Mouse (Mus musculus): ENCODE measurements at regions not wholly inside any gene's neighbourhood (a gene's known extent, or its start where the extent isn't known, plus 50 kb on each side); places are given as distances from the start of the nearest gene placed in this dataset.

DNA sequence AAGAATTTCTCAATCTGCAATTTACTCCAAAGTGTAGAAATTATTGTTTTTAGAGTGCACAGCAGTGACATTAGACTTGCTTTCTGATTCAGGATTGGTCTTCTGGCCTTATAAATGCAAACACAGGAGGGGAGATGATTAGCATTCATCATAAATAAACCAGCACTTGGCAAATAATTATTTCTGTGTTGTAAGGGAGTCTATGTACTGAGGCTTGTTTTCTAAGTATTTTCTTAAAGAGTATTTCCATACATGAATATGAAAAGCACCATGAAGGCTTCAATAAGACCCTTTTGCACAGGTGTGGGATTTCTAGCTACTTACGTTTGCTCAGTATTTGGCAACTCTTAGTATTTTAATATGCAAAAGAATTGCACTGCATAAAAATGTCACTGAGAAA lies 934.1 kb upstream of the Acvr2a start:
- no peaks in the 10 kb centered on the region for H3K36me3 ChIP-seq (ENCODE audit: control insufficient read depth, insufficient read depth, low read length)
- no peak for DNase-seq
- 76% methylated on average over 1 of the region's 1 CpGs for WGBS
- H3K4me1 ChIP-seq (ENCODE audit: control insufficient read depth, insufficient read depth, low read length), result no peaks in the 10 kb centered on the region
- H3K27me3 ChIP-seq (replicated peaks; ENCODE audit: control insufficient read depth, insufficient read depth, low read length), result no peaks in the 10 kb centered on the region
- TF ChIP-seq CTCF (conservative IDR thresholded peaks at IDR 0.05; ENCODE audit: insufficient read depth, insufficient read length, low read depth, low read length), result no peak
- TF ChIP-seq POLR2A (IDR thresholded peaks at IDR 0.05; ENCODE audit: low read depth, low read length), result no peak
- H3K4me3 ChIP-seq (ENCODE audit: insufficient read depth, low read depth, low read length), result no peak overlapping the region
- H3K27ac ChIP-seq (ENCODE audit: insufficient read depth, low read depth, low read length), result no peak overlapping the region

DNA sequence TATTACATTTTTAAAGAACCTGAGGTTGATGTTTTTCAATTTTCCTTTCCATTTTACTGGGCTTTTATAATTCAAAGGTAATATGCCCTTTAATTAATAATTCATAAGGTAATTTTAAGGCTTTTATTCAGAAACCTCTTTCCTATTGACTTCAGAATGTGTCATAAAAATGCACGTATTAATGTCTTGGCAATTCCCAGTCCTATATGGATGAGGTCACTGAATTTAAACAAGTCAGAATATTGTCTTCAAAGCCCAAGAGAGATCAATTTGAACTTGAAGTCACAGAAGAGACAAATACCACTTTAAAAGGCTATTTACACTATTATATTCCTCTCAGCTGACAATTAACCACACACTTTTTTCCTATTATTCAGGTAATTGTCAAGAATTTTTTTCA lies 925.7 kb upstream of the Acvr2a start:
- Histone ChIP-seq H3K4me3 (ENCODE audit: insufficient read depth, low read depth, low read length) (no peak overlapping the region), H3K36me3 (ENCODE audit: control insufficient read depth, insufficient read depth, low read length) (no peaks in the 10 kb centered on the region), H3K27me3 (replicated peaks; ENCODE audit: control insufficient read depth, insufficient read depth, low read length) (no peaks in the 10 kb centered on the region), H3K27ac (ENCODE audit: insufficient read depth, low read depth, low read length) (no peak overlapping the region), H3K4me1 (ENCODE audit: control insufficient read depth, insufficient read depth, low read length) (no peaks in the 10 kb centered on the region)
- no peak for DNase-seq
- WGBS, result 76% methylated on average over 1 of the region's 1 CpGs
- no peak for TF ChIP-seq CTCF (conservative IDR thresholded peaks at IDR 0.05; ENCODE audit: insufficient read depth, insufficient read length, low read depth, low read length)
- TF ChIP-seq POLR2A (IDR thresholded peaks at IDR 0.05; ENCODE audit: low read depth, low read length), result no peak

DNA sequence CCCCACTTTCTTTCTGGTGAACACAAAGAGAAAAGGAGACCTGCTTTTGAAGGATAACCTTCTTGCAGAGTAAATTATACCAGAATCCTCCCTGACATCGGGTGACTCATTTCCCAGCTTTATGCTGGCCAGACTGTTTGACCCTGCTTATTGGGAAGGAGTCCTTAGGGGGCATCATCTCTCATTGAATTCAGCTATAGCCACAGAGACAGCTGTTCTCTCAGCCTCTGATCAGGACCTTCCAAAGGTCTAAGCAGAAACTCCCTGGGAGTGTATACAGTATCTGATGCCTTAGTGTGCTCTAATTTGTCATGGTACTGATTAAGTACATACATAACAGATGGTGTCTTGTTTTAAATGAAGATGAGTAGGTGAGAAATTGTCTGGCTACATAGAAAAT lies 922.5 kb upstream of the Acvr2a start:
- TF ChIP-seq POLR2A (IDR thresholded peaks at IDR 0.05; ENCODE audit: low read depth, low read length) (no peak), CTCF (conservative IDR thresholded peaks at IDR 0.05; ENCODE audit: insufficient read depth, insufficient read length, low read depth, low read length) (no peak)
- no peaks in the 10 kb centered on the region for H3K27me3 ChIP-seq (replicated peaks; ENCODE audit: control insufficient read depth, insufficient read depth, low read length)
- H3K4me1 ChIP-seq (ENCODE audit: control insufficient read depth, insufficient read depth, low read length), result no peaks in the 10 kb centered on the region
- no peak for DNase-seq
- H3K27ac ChIP-seq (ENCODE audit: insufficient read depth, low read depth, low read length), result no peak overlapping the region
- H3K4me3 ChIP-seq (ENCODE audit: insufficient read depth, low read depth, low read length), result no peak overlapping the region
- 66% methylated on average over 1 of the region's 1 CpGs for WGBS
- no peaks in the 10 kb centered on the region for H3K36me3 ChIP-seq (ENCODE audit: control insufficient read depth, insufficient read depth, low read length)

DNA sequence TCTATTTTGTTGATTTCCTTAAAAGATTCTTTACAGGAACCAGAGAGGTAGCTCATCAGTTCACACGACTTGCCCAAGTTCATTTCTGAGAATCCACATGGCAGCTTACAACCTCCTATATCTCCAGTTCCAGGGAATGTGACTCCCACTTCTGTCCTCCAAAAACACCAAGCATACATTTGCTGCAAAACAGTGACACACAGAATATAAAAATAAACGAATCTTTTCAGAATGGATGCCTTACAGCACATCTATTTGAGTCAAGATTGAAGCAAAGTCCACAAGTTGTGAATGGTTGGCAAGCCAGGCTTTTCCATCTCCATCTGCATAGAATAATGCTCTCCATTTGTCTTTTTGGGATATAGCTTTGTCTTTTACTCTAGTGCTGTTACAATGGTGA lies 921.0 kb upstream of the Acvr2a start:
- WGBS, result 75% methylated on average over 2 of the region's 2 CpGs

DNA sequence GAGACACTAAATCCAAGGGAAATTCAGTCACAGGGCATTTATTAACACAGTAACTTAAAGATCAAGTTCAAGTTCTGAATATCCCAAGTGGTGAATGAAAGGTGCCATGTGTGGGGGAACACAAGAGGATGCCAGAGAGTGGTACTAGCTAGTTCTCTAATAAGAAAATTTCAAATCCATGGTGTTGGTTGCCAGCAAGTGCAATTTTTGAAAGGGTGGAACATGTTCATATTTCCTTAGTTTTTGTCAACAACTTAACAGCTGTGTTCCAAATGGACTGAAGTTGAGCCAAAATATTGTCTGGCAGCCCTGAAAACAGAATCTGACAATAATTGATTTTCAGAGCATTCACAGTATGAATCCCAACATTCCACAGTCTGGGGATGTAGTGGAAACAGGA lies 919.1 kb upstream of the Acvr2a start:
- H3K4me3 ChIP-seq (ENCODE audit: insufficient read depth, low read depth, low read length), result no peak overlapping the region
- no peaks in the 10 kb centered on the region for H3K4me1 ChIP-seq (ENCODE audit: control insufficient read depth, insufficient read depth, low read length)
- no peaks in the 10 kb centered on the region for H3K27me3 ChIP-seq (replicated peaks; ENCODE audit: control insufficient read depth, insufficient read depth, low read length)
- no peak overlapping the region for H3K27ac ChIP-seq (ENCODE audit: insufficient read depth, low read depth, low read length)
- TF ChIP-seq CTCF (conservative IDR thresholded peaks at IDR 0.05; ENCODE audit: insufficient read depth, insufficient read length, low read depth, low read length), result no peak
- no peak for TF ChIP-seq POLR2A (IDR thresholded peaks at IDR 0.05; ENCODE audit: low read depth, low read length)
- H3K36me3 ChIP-seq (ENCODE audit: control insufficient read depth, insufficient read depth, low read length), result no peaks in the 10 kb centered on the region
- no peak for DNase-seq

More for the DNA sequence above, 921.0 kb upstream of the Acvr2a start:
- TF ChIP-seq CTCF (conservative IDR thresholded peaks at IDR 0.05; ENCODE audit: insufficient read depth, insufficient read length, low read depth, low read length) (no peak), POLR2A (IDR thresholded peaks at IDR 0.05; ENCODE audit: low read depth, low read length) (no peak)
- Histone ChIP-seq H3K4me3 (ENCODE audit: insufficient read depth, low read depth, low read length) (no peak overlapping the region), H3K4me1 (ENCODE audit: control insufficient read depth, insufficient read depth, low read length) (no peaks in the 10 kb centered on the region), H3K27ac (ENCODE audit: insufficient read depth, low read depth, low read length) (no peak overlapping the region), H3K36me3 (ENCODE audit: control insufficient read depth, insufficient read depth, low read length) (no peaks in the 10 kb centered on the region), H3K27me3 (replicated peaks; ENCODE audit: control insufficient read depth, insufficient read depth, low read length) (no peaks in the 10 kb centered on the region)
- DNase-seq, result no peak

DNA sequence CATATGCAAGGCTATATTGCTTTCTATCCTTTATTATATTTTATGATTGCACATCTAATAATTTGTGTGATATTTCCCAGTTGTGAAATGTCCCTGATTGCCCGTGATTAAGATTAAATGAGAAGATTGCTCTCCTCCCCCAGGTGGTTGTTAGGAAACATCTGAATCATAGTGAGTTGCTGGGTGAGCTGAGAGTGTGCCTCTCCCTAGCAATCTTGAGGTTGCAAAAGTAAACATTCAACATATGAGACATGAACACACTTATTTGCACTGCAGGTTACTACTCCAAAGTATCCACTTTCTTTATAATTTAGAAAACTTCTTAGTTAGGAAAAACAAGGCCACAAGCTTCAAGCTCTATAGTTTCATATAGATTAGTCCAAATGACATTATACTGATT lies 899.6 kb upstream of the Acvr2a start:
- H3K4me3 ChIP-seq (ENCODE audit: insufficient read depth, low read depth, low read length), result no peak overlapping the region
- no peak for DNase-seq
- TF ChIP-seq POLR2A (IDR thresholded peaks at IDR 0.05; ENCODE audit: low read depth, low read length) (no peak), CTCF (conservative IDR thresholded peaks at IDR 0.05; ENCODE audit: insufficient read depth, insufficient read length, low read depth, low read length) (no peak)
- no peak overlapping the region for H3K27ac ChIP-seq (ENCODE audit: insufficient read depth, low read depth, low read length)
- H3K4me1 ChIP-seq (ENCODE audit: control insufficient read depth, insufficient read depth, low read length), result no peaks in the 10 kb centered on the region
- H3K27me3 ChIP-seq (replicated peaks; ENCODE audit: control insufficient read depth, insufficient read depth, low read length), result no peaks in the 10 kb centered on the region; the same call in 1 of the 2 replicates
- no peaks in the 10 kb centered on the region for H3K36me3 ChIP-seq (ENCODE audit: control insufficient read depth, insufficient read depth, low read length)
- 73% methylated on average over 1 of the region's 1 CpGs for WGBS

DNA sequence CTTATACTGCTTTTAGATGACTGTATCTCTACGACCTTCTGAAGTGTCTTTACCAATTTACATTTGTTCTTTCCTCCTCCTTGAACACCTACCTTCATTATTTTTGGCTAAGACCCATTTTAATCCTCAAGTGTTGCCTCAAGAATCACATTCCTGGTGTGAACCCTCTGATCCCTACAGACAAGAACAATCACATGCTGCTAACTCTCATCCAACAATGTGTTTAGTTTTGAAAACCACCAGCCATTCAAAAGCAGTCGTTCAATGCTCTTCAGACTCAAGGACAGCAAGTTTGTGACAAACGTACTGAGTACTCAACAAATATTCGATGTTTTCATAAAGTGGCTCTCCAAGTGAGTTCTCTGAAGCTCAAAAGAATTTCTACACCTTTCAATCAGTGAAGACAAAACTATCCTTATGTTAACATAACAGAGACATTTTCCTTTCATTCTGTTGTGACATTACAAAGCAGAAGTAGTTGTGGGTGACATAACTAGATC lies 898.9 kb upstream of the Acvr2a start:
- Histone ChIP-seq H3K4me3 (ENCODE audit: insufficient read depth, low read depth, low read length) (no peak overlapping the region), H3K27me3 (replicated peaks; ENCODE audit: control insufficient read depth, insufficient read depth, low read length) (no peaks in the 10 kb centered on the region), H3K36me3 (ENCODE audit: control insufficient read depth, insufficient read depth, low read length) (no peaks in the 10 kb centered on the region), H3K27ac (ENCODE audit: insufficient read depth, low read depth, low read length) (no peak overlapping the region), H3K4me1 (ENCODE audit: control insufficient read depth, insufficient read depth, low read length) (no peaks in the 10 kb centered on the region)
- DNase-seq, result no peak
- TF ChIP-seq POLR2A (IDR thresholded peaks at IDR 0.05; ENCODE audit: low read depth, low read length) (no peak), CTCF (conservative IDR thresholded peaks at IDR 0.05; ENCODE audit: insufficient read depth, insufficient read length, low read depth, low read length) (no peak)
- 67% methylated on average over 4 of the region's 4 CpGs for WGBS

DNA sequence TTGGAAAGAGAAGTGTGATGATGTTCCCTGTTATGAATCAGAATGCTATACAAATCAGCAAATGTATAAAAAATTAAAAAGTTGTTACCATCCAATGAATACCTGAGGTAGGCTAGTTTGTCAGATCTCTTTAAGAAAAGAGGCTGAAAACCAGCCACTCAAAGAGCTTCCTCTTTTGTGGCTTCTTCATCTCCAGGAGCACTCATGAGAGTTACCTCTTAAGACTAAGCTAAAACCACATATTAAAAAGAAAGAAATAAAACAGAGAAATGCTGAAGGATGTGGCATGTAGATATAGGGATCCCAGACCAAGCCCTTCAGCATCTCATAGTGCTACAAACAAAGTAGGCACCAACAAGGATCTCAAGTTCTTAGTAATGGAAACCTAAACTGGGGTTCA lies 890.9 kb upstream of the Acvr2a start:
- H3K4me1 ChIP-seq (ENCODE audit: control insufficient read depth, insufficient read depth, low read length), result no peaks in the 10 kb centered on the region
- H3K27ac ChIP-seq (ENCODE audit: insufficient read depth, low read depth, low read length), result no peak overlapping the region
- H3K36me3 ChIP-seq (ENCODE audit: control insufficient read depth, insufficient read depth, low read length), result no peaks in the 10 kb centered on the region
- DNase-seq, result no peak
- H3K27me3 ChIP-seq (replicated peaks; ENCODE audit: control insufficient read depth, insufficient read depth, low read length), result no peaks in the 10 kb centered on the region
- H3K4me3 ChIP-seq (ENCODE audit: insufficient read depth, low read depth, low read length), result no peak overlapping the region
- no peak for TF ChIP-seq CTCF (conservative IDR thresholded peaks at IDR 0.05; ENCODE audit: insufficient read depth, insufficient read length, low read depth, low read length)
- no peak for TF ChIP-seq POLR2A (IDR thresholded peaks at IDR 0.05; ENCODE audit: low read depth, low read length)

Data from kidney, adult 2 months (tissue).